Mouse (Mus musculus) right cerebral cortex, postnatal 4 days (tissue): ENCODE data around the gene Gm49320.

Experiments
- DNase-seq: peaks from one replicate; pipeline ENCODE4 v3.0.0-alpha.2; 2022

Gene Gm49320

DNA sequence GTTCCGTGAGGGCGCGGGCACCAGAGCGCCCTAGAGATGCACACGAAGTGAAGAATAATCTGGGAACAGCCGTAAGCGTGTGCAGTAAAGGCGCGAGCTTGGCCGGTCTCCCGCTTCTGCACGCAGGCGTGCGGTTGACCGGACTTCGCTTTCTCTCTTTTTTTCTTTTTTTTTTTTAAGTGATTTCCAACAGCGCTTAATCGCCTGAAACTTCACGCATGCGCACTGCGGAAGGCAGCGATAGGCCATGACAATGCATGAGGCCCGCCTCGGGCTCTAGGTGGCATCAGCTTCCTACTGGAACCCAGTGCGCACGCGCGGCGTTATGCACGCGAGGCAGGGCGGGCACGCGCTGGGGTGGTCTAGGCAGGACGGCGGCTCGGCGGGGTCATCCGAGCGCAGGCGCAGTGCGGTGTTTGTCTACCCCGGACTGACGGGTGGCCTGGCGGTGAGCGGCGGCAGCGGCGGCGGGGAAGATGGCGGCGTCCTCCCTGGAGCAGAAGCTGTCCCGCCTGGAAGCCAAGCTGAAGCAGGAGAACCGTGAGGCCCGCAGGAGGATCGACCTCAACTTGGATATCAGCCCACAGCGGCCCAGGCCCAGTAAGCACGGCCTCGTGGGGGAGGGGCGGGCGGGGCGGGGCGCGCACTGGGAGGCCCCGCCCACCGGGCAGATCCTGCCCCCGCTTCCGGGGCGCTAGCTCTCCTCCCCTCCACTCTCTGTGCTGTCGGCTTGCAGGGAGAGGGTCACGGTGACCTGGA lies at the start of gene Gm49320, which contains the start of gene Map2k7:
Gene Gm49320 (plus strand): TSS at position 432 of the 759 bp plus-strand sequence.
Gene Map2k7 (plus strand): TSS at position 307 of the 759 bp plus-strand sequence.
- DNase-seq = peak; percentile 100

GRCm38 (mm10) chr8:4189031-4189722 lies 49.5 kb upstream of the Gm49320 start:
- DNase-seq = no peak

- DNase-seq = peak; percentile 33
Observed at GRCm38 (mm10) chr8:4192305-4192704, 46.4 kb upstream of the Gm49320 start.

GRCm38 (mm10) chr8:4192807-4193587 lies 45.7 kb upstream of the Gm49320 start:
- DNase-seq = peak; percentile 97

GRCm38 (mm10) chr8:4193588-4193894 lies 45.1 kb upstream of the Gm49320 start:
- no peak for DNase-seq

- DNase-seq = no peak
Observed at GRCm38 (mm10) chr8:4201321-4201720, 37.3 kb upstream of the Gm49320 start.

DNA sequence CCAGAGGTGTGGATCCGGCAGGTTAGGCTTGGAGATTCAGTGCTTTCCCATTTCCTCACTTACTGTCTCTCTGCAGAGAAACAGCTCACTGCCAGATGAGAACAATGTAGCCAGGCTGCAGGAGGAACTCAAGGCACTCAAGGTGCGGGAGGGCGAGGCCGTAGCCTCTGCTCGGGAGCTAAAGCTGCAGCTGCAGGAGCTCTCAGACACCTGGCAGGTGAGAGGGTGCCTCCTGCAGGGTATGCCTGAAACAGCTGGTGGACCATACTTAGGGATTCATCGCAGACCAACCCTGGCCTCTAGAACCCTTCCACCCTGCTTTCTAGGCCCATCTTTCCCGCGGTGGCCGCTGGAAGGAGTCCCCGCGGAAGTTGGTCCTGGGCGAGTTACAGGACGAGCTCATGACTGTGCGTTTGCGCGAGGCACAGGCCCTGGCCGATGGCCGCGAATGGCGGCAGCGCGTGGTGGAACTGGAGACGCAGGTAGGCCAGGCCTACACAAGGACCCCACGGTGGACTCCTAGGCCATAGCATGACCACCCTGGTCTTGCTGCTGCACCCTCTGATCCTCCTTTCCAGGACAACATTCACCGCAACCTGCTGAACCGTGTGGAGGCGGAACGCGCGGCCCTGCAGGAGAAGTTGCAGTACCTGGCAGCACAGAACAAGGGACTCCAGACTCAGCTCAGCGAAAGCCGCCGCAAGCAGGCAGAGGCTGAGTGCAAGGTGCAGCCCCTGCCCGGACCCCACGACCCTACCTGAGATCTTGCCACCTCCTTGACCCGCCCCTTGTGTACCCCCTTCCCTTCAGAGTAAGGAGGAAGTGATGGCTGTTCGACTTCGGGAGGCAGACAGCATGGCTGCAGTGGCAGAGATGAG lies 33.2 kb upstream of the Gm49320 start:
- peak; percentile 29 for DNase-seq

DNA sequence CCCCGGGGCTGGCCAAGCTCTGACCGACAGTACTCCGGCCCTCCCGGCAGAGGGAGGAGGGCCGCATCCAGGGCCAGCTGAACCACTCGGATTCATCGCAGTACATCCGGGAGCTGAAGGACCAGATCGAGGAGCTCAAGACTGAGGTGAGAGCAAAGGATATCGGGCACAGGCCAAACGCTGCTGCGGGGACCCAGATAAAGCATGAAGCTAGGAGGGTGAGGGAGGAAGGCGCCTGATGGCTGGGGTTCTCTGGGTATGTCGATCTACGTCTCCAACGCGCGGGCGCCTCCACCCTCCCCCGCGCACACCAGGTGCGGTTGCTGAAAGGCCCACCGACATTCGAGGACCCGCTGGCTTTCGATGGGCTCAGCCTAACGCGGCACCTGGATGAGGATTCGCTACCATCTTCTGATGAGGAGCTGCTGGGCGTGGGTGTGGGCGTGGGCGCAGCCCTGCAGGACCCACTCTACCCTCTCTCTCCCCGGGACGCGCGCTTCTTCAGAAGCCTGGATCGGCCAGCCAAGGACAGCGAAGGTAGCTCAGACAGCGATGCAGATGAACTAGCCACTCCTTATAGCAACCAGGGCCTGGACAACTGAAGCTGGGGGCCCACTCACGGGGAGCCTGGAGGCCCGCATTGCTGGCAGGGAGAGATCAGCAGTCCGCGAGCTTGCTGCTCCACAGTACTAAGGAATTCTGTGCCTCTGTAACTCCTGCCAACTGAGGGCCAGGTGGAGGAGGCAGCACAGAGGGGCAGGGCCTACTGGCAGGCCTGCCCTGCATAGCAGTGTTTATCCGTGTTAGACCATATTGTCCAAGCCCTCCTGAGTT lies 32.3 kb upstream of the Gm49320 start:
- peak; percentile 32 for DNase-seq

- DNase-seq = no peak
Observed at GRCm38 (mm10) chr8:4207016-4207350, 31.7 kb upstream of the Gm49320 start.

DNA sequence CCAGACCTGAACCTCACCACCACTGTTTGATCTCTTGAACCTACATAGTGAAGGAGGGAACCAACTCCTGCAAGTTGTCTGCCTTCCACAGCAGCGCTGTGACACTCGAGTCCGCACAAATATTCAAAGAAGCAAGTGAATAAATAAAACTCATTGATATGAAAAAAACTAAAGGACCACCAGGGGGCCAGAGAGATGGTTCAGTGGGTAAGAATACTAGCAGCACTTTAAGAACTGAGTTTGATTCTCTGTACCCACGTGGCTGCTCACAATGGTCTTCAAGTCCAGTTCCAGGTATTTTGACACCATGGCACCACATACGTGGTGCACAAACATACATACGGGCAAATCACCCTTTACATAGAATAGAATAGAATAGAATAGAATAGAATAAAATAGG lies 27.6 kb upstream of the Gm49320 start:
- no peak for DNase-seq

GRCm38 (mm10) chr8:4212809-4213209 lies 25.9 kb upstream of the Gm49320 start:
- DNase-seq = peak; percentile 35

DNA sequence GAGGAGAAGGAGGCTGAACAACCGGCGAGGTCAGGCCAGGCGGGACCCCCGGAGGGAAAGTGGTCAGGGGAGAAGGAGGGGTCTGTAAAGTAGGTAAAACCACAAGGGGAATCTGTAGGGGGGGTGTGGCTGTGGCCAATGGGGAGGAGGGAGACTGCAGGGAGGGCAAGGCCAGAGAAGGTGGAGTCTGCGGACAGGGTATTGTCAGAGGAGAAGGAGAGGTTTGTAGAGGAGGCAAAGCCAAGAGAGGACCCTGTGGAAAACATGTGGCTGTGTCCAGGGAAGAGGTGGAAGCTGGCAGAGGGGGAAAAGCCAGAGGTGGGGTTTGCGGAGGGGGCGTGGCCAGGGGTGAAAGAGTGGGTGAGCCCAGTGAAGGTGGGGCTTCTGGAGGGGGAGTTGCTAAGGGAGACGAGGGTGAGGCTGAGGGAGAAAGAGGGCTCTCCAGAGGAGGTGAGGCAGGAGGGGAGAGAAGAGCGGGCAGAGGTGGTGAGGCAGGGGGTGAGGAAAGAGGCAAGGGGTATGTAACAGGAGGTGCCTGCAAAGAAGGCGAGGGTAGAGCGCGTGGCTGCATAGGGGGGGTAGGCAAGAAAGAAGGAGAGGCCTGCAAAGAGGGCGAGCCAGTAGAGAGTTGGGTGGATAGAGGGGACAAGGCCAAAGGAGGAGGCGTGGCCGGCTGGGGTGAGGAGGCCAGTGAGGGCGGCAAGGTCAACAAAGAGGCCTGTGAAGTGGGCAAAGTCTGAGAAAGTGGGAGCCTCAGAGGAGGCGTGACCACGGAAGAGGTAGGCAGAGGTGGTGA lies 25.3 kb upstream of the Gm49320 start:
- DNase-seq = peak; percentile 59

GRCm38 (mm10) chr8:4214006-4214980 lies 24.4 kb upstream of the Gm49320 start:
- no peak for DNase-seq

DNA sequence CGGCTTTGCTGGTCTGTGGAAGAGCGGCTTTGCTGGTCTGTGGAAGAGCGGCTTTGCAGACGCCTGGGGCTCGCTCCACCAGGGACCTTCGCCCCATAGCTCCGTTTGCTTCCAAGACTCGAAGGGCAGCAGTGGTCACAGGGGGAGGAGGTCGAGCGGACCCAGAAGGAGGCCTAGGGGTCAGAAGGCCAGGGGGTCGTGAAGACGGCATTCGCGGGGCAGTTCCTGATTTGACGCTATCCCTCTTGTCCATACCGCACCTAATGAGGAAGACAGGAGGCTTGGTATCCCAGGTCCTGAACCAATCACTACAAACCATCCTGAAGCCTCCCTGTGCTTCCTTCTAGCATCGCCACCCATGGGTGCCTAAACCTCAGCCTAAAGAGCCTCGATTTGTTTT lies 22.4 kb upstream of the Gm49320 start:
- peak; percentile 40 for DNase-seq

GRCm38 (mm10) chr8:4216791-4217621 lies 21.7 kb upstream of the Gm49320 start, which contains the start of gene Prr36:
Prr36 (minus strand) TSS chr8:4217459.
- peak; percentile 86 for DNase-seq

- no peak for DNase-seq
Observed at GRCm38 (mm10) chr8:4219617-4220016, 19.0 kb upstream of the Gm49320 start.

DNA sequence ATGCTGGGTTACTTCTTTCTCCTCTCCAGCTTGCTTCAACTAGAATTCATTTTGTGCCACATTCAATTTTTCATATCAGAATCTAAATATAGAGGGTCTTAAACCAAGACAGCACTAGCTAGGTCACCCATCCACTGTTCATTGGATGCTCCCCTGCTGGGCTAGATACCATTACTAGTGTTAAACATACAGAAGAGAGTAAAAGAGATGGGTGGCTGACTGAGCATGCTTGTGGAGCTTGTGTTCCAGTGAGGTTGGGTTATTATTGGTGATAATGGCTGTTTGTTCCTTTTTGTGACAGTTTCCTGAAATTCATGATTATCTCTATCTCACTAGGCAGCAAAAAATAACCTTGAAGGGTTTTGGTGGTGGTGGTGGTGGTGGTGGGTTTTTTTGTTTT lies 16.6 kb upstream of the Gm49320 start:
- DNase-seq = no peak

DNA sequence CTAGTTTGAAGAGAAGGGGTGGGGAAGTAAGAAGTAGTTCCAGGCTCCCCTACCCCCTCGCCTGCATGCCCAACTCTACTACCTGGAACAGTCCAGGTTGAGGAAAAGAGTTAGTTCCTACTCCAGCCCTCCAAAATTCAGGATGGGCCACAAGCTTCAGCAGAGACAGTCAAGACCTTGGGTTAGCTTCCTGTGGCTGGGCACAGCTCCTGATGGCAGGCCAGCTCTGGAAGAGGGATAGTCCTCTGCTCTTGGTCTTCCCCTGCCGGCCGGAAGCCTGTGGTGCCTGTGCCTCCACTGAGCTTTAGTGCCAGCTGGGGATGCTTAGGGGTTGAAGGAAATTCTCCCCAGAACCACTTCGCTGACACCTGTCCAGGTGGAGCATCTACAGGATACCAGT lies 12.3 kb upstream of the Gm49320 start:
- DNase-seq = no peak
